ENCODE assay signal across 9 mouse cellular contexts in genomic region chr14:21048879-21049278, GRCm38 (mm10). TPM values are rescaled to one million over a fixed set of nuclear protein-coding genes. Genes with fewer than 3 reads are reported as not detected.
DNase-seq lines count a peak whose midpoint lies in the region; ATAC-seq and TF ChIP-seq lines count a peak whose summit lies in the region.
"Had no signal": no experiment of that assay in that cellular context is flagged by ENCODE, and none has a peak within 500 bp of the region (broad histone marks: within the 10 kb centered on the region; RNA-seq: fewer than 3 reads in every experiment).

No protein-coding gene starts in this region.

- no peak for ATAC-seq in kidney, embryonic 15.5 days (replicated peaks; ENCODE audit: low FRiP score)
- no peak for ATAC-seq in lung, postnatal 0 days

- H3K36me3 ChIP-seq in kidney, embryonic 15.5 days: 0 out of 2 replicates have a peak, but pooled peaks cover 8% of the 10 kb centered on the region
- peaks cover 0 to 6% of the 10 kb centered on the region in 2 experiments; a peak in 2 of 4 replicates for H3K36me3 ChIP-seq in MEL (ENCODE audit: control insufficient read depth in 1 of 2, insufficient read depth in 2 of 2, low read length in 2 of 2)
- peaks cover 10% of the 10 kb centered on the region for H3K36me3 ChIP-seq in embryonic facial prominence, embryonic 10.5 days (replicated peaks)
- H3K36me3 ChIP-seq in lung, postnatal 0 days (ENCODE audit: insufficient read depth, low read length): no peaks in the 10 kb centered on the region

- TF ChIP-seq RAD21 in MEL (IDR thresholded peaks at IDR 0.05; ENCODE audit: low read depth, low read length): peak; percentile 41

- TF ChIP-seq POLR2A in MEL (IDR thresholded peaks at IDR 0.05; ENCODE audit: control insufficient read depth in 1 of 2, insufficient read depth in 1 of 2, low read depth in 1 of 2, low read length in 2 of 2, poor library complexity in 1 of 2): no peak

- H3K4me1 ChIP-seq in kidney, embryonic 15.5 days: peaks cover 12% of the 10 kb centered on the region
- peaks cover under 1 to 8% of the 10 kb centered on the region in 2 experiments; a peak in 3 of 4 replicates for H3K4me1 ChIP-seq in MEL (ENCODE audit: control insufficient read depth in 1 of 2, insufficient read depth in 2 of 2, low read length in 2 of 2)
- peaks cover 20% of the 10 kb centered on the region; the same call in 1 of the 2 replicates for H3K4me1 ChIP-seq in embryonic facial prominence, embryonic 10.5 days
- H3K4me1 ChIP-seq in lung, postnatal 0 days (ENCODE audit: insufficient read depth, low read depth, low read length): no peaks in the 10 kb centered on the region

- peaks cover 34% of the 10 kb centered on the region for H3K79me2 ChIP-seq in MEL (ENCODE audit: control insufficient read depth, insufficient read depth, low read length, poor library complexity)

- no peak overlapping the region for H3K9ac ChIP-seq in kidney, embryonic 15.5 days
- H3K9ac ChIP-seq in MEL (ENCODE audit: control insufficient read depth, low read depth, low read length, poor library complexity, severe bottlenecking): no peak overlapping the region
- no peak overlapping the region for H3K9ac ChIP-seq in lung, postnatal 0 days (replicated peaks; ENCODE audit: low read depth)
- H3K9ac ChIP-seq: embryonic facial prominence, embryonic 13.5 days had no signal

- H3K4me2 ChIP-seq in kidney, embryonic 15.5 days: no peak overlapping the region
- H3K4me2 ChIP-seq in lung, postnatal 0 days (replicated peaks; ENCODE audit: low read depth, low read length): no peak overlapping the region
- H3K4me2 ChIP-seq: embryonic facial prominence, embryonic 13.5 days had no signal

- TF ChIP-seq CTCF in MEL (IDR thresholded peaks at IDR 0.05 in 2 of 3, conservative IDR thresholded peaks at IDR 0.05 in 1 of 3; ENCODE audit: control insufficient read depth in 1 of 3, insufficient read depth in 1 of 3, low read depth in 2 of 3, low read length in 3 of 3, poor library complexity in 1 of 3, severe bottlenecking in 1 of 3): peak; percentile 55 to 64 (median 64)
- TF ChIP-seq CTCF in lung, postnatal 0 days (IDR thresholded peaks at IDR 0.05): peak; percentile 74

- DNase-seq in kidney, adult 11 months: peak; percentile 44
- peak; percentile 67 for DNase-seq in MEL (ENCODE audit: low read depth, low spot score)
- DNase-seq in embryonic facial prominence, embryonic 10.5 days (ENCODE audit: low spot score): peak; percentile 34
- peak; percentile 72 for DNase-seq in lung, postnatal 0 days (ENCODE audit: low spot score)
- DNase-seq in thymus, postnatal 25 days: peak; percentile 65
- no peak for DNase-seq in right cerebral cortex, postnatal 14 days
- DNase-seq in left cerebral cortex, adult 18-20 months (ENCODE audit: low spot score in 2 of 2): no peak

- H3K27ac ChIP-seq in kidney, embryonic 15.5 days: no peak overlapping the region
- no peak overlapping the region for H3K27ac ChIP-seq in MEL (ENCODE audit: control insufficient read depth, low read depth, low read length)
- no peak overlapping the region for H3K27ac ChIP-seq in embryonic facial prominence, embryonic 10.5 days (replicated peaks)
- H3K27ac ChIP-seq in lung, postnatal 0 days (ENCODE audit: low read length): no peak overlapping the region
- H3K27ac ChIP-seq: embryonic facial prominence, embryonic 13.5 days had no signal

- no peak for TF ChIP-seq EP300 in MEL (IDR thresholded peaks at IDR 0.05; ENCODE audit: low read depth in 1 of 2, low read length in 2 of 2)
- TF ChIP-seq EP300 in lung, postnatal 0 days (IDR thresholded peaks at IDR 0.05): no peak

- H3K9me3 ChIP-seq in kidney, embryonic 15.5 days (replicated peaks): no peaks in the 10 kb centered on the region
- no peaks in the 10 kb centered on the region for H3K9me3 ChIP-seq in MEL (replicated peaks; ENCODE audit: insufficient read depth, low read length)
- peaks cover 6% of the 10 kb centered on the region; the same call in 1 of the 2 replicates for H3K9me3 ChIP-seq in embryonic facial prominence, embryonic 10.5 days
- H3K9me3 ChIP-seq in lung, postnatal 0 days (ENCODE audit: low read length): no peaks in the 10 kb centered on the region
- H3K9me3 ChIP-seq: embryonic facial prominence, embryonic 13.5 days had no signal

- no peaks in the 10 kb centered on the region for H3K27me3 ChIP-seq in kidney, embryonic 15.5 days
- no peaks in the 10 kb centered on the region for H3K27me3 ChIP-seq in MEL (ENCODE audit: control insufficient read depth in 1 of 2, insufficient read depth in 2 of 2, low read length in 2 of 2)
- no peaks in the 10 kb centered on the region for H3K27me3 ChIP-seq in embryonic facial prominence, embryonic 10.5 days (replicated peaks; ENCODE audit: low read depth, poor library complexity, severe bottlenecking)
- H3K27me3 ChIP-seq in lung, postnatal 0 days (replicated peaks; ENCODE audit: insufficient read depth, low read length): no peaks in the 10 kb centered on the region
- H3K27me3 ChIP-seq: embryonic facial prominence, embryonic 13.5 days had no signal

- no peak overlapping the region for H3K4me3 ChIP-seq in kidney, embryonic 15.5 days (replicated peaks)
- H3K4me3 ChIP-seq in MEL (ENCODE audit: control insufficient read depth in 1 of 2, insufficient read depth in 1 of 2, low read depth in 2 of 2, low read length in 2 of 2): no peak overlapping the region
- H3K4me3 ChIP-seq in embryonic facial prominence, embryonic 10.5 days: no peak overlapping the region
- no peak overlapping the region for H3K4me3 ChIP-seq in lung, postnatal 0 days (ENCODE audit: low read depth, low read length)
- H3K4me3 ChIP-seq: embryonic facial prominence, embryonic 13.5 days had no signal

TF ChIP-seq in MEL, 35 proteins besides CTCF, POLR2A, EP300 and RAD21:
- no peak for TF ChIP-seq MXI1 (IDR thresholded peaks at IDR 0.05; ENCODE audit: low read depth, low read length)
- peak; percentile 58 for TF ChIP-seq SMC3 (IDR thresholded peaks at IDR 0.05; ENCODE audit: low read depth, low read length)

RNA-seq across cellular contexts. Expression of gene Ap3m1, which starts 3.4 kb away (rescaled TPM):
- 74.6 and 77.8 TPM in 2 replicates for polyA plus RNA-seq in kidney, embryonic 15.5 days (2015; fragmentation: Nextera tagmentation; extraction: Ambion mirVana)
- 27.9 and 31.8 TPM in 2 replicates for total RNA-seq in MEL (2012; rRNA removed)
- polyA plus RNA-seq in MEL (2012; ENCODE audit: insufficient read depth in 1 of 2, insufficient read length in 2 of 2, low read depth in 1 of 2, low replicate concordance in 2 of 2, missing spikeins in 1 of 2): 10 to 100 TPM in 1 of 2 experiments, not detected in 1; 47.4 TPM
- polyA plus RNA-seq in embryonic facial prominence, embryonic 10.5 days (2016; fragmentation: Nextera tagmentation; extraction: Ambion mirVana): 84.8 and 87.7 TPM in 2 replicates
- 39.3 and 41.1 TPM in 2 replicates for polyA plus RNA-seq in lung, postnatal 0 days (2015; fragmentation: Nextera tagmentation; extraction: Ambion mirVana)
- total RNA-seq in left cerebral cortex, adult 18-20 months (2021): 10 to 100 TPM; 64.8 to 67.4 TPM

RNA-seq across cellular contexts. Expression of gene Adk, which starts 3.5 kb away (rescaled TPM):
- 156 and 168 TPM in 2 replicates for polyA plus RNA-seq in kidney, embryonic 15.5 days (2015; fragmentation: Nextera tagmentation; extraction: Ambion mirVana)
- total RNA-seq in MEL (2012; rRNA removed): 102 and 125 TPM in 2 replicates
- polyA plus RNA-seq in MEL (2012; ENCODE audit: insufficient read depth in 1 of 2, insufficient read length in 2 of 2, low read depth in 1 of 2, low replicate concordance in 2 of 2, missing spikeins in 1 of 2): 100 to 1,000 TPM in 1 of 2 experiments, 10 to 100 TPM in 1; 69.0 to 479 TPM
- polyA plus RNA-seq in embryonic facial prominence, embryonic 10.5 days (2016; fragmentation: Nextera tagmentation; extraction: Ambion mirVana): 171 and 175 TPM in 2 replicates
- 238 and 275 TPM in 2 replicates for polyA plus RNA-seq in lung, postnatal 0 days (2015; fragmentation: Nextera tagmentation; extraction: Ambion mirVana)
- total RNA-seq in left cerebral cortex, adult 18-20 months (2021): 10 to 100 TPM; 65.1 to 77.9 TPM

Comparison
In these comparisons a context has a peak if more than half of its experiments do, and no peak if none do; other contexts are left out.
1. DNase-seq: peak in kidney, adult 11 months (single experiment), MEL (single experiment), embryonic facial prominence, embryonic 10.5 days (single experiment), lung, postnatal 0 days (single experiment) and thymus, postnatal 25 days (single experiment); none in right cerebral cortex, postnatal 14 days (single experiment) and left cerebral cortex, adult 18-20 months (0 of 2).